Mouse (Mus musculus) left cerebral cortex, adult 2 months (tissue): ENCODE data around the gene Siglec1. TPM values are rescaled to one million over a fixed set of nuclear protein-coding genes. Genes with fewer than 3 reads are reported as not detected.
A peak's percentile ranks its signal among the peaks of the same experiment; 100 is the strongest.
"Not testable (repeated sequence)": the region's sequence is repeated elsewhere in the genome, so short reads cannot be mapped to it uniquely, and the experiment has no call there.

Experiments
- DNase-seq, 2 experiments: peaks; one replicate each; pipeline ENCODE4 v3.0.0; 2021 to 2022; ENCODE audit warnings: low spot score in 2 of 2, mixed read lengths in 1 of 2; ENCODE audit errors: extremely low spot score in 1 of 2
- H3K27ac ChIP-seq: fragments of 200-600 bp; 2 replicates; pipeline ENCODE4 v1.8.1; 2022
- H3K4me3 ChIP-seq: fragments of 200-600 bp; 2 replicates; pipeline ENCODE4 v1.8.1; 2022
- CTCF ChIP-seq: fragments of 200-600 bp; IDR thresholded peaks from 2 replicates; pipeline ENCODE4 v1.8.1; 2022; ENCODE audit warnings: antibody characterized with exemption, mild to moderate bottlenecking, moderate library complexity
- intact Hi-C: fragments of 180-260 bp; cut with DNase I; formaldehyde crosslinking; loops from one replicate; pipeline ENCODE4 v1.15.1; 2025
- total RNA-seq, 2 experiments: library from RNA; stranded (reverse); gene quantifications; 2 replicates each; pipeline ENCODE4 v1.2.3; 2021

Gene Siglec1
- total RNA-seq, 2 experiments from 2014 or later, result 0.44 to 0.45 TPM

DNA sequence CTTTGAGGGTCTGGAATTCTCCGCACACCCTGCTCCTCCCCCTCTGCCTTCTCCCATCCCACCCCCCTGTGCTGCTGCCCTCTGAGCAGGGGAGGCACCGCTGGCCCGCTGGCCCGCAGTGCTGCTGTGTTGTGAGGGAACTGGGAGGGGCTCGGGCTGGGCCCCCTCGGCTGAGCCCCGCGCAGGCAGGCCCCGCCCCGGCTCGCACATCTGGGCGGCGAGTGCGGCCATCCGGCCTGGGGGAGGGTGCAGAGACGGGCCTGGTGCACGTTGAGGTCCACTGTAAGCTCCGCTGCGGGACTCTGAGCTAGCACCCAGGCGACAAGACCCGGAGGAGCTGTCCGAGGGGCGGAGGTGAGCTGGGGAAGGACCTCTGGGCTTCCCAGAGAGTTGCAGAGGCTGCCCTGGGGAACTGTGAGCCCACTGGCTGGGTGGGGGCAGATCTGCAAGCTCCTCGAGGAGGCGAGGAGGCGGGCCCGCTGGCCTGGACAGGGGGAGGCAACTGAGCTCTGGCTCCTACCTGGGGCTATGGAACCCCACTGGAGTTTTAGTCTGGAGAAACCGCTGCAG lies 40.7 kb upstream of the Siglec1 start, which contains the start of gene Hspa12b:
Gene Hspa12b (plus strand): TSS at position 120 of the 570 bp plus-strand sequence.
- H3K4me3 ChIP-seq, result peak within 1 kb of the TSS; percentile 45
- DNase-seq, result no peak
- no peak for TF ChIP-seq CTCF
- peak within 1 kb of the TSS; percentile 69 for H3K27ac ChIP-seq
- intact Hi-C loops, result no loop called here

DNA sequence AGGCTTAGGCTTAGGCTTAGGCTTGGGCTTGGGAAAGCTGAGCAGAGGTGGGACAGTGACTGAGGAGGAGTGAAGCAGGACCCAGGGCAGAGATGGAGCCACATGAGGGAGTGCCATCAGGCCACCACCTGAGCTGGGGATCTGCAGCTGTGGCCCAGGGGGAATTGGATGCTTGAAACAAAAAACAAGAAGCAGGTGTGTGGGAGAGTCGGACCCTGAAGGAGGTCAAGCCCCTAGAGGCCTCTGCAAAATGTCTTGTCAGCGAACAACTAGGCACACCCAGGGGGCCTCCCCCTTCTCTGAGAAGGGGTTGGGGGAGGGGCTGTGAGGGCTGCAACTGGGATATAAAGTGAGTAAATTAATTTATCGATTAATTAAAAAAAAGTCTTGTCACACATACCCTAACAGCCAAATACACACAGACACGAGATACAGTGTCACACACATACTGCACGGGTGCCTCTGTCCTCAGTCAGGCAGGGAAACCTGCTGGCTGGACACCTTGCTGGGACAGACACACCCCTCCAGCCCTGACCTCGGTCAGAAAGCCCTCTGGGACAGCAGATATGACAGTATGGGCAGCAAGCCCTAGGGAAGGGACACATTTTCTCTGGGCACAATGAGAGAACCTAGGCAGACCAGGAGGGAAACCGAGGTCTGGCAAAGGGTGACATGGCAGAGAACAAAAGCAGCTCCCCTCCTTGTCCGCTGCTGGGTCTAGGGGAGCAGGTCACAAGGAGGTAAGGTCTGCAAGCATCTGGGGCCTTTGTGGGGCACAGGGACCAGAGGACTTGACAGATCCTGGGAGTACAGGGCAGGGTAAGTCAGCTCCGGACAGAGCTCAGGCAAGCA lies 39.6 kb upstream of the Siglec1 start:
- DNase-seq, result no peak
- intact Hi-C loops, result no loop called here
- H3K27ac ChIP-seq, result peak overlapping the region; percentile 61; the same call in 1 of the 2 replicates

DNA sequence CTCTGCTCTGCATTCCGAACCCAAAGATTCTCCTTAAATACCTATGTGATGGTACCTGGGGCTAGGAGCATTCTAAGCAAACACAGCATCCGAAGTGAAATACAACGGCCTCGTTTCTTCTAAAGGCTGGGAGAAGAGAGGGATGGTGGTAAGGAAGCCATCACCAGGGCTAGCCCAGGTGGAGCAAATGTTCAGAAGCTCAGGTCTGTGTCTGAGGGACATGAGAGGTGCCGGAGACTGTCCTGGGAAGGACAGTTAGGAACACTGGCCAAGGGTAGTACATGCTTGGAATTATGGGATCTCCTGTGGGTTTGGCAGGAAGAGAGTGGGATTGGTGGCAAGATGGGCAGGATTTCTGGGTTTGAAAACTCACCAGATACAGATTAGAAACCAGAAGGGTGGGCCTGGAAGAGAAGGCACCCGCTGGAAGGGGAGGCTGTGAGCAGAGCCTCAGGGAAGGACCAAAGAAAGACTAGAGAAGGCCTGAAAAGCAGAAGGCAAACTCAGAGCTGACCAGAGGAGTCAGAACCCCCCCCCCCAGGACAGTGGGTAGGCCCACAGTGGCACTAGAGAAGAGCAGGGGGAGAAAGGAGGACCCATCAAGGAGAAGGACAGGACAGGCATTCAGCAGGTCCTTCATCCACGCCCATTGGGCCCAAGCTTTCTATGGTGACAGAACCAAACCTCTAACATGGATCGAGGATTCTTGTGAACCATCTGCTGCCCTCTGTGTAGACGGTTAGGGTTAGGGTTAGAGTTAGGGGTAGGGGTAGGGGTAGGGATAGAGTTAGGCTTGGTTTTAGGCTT lies 38.8 kb upstream of the Siglec1 start:
- DNase-seq, result no peak
- intact Hi-C loops, result no loop called here
- no peak for TF ChIP-seq CTCF
- Histone ChIP-seq H3K27ac (no peak overlapping the region), H3K4me3 (no peak overlapping the region)

More for the DNA sequence above, 39.6 kb upstream of the Siglec1 start:
- no peak for TF ChIP-seq CTCF
- no peak overlapping the region for H3K4me3 ChIP-seq

DNA sequence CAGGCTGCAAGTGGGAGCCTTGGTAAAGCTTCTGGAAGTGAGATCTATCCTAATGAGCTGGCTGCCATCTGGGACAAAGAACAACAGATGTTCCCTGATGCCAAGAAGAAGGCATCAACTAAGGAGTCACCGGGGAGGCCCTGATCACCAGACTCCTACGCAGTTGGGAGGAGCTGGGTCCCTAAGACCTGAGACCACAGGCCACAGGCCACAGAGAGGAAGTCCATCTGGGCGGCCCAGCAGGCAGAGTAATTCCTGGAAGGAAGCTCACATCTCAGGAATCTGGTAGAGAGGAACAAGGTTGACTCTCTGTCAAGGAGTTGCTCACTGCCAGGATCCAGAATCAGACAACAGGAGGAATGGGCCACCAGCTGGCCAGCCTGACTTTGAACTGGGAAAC lies 37.6 kb upstream of the Siglec1 start:
- no peak overlapping the region for H3K27ac ChIP-seq
- intact Hi-C loops, result no loop called here
- TF ChIP-seq CTCF, result no peak
- H3K4me3 ChIP-seq, result no peak overlapping the region
- no peak for DNase-seq

DNA sequence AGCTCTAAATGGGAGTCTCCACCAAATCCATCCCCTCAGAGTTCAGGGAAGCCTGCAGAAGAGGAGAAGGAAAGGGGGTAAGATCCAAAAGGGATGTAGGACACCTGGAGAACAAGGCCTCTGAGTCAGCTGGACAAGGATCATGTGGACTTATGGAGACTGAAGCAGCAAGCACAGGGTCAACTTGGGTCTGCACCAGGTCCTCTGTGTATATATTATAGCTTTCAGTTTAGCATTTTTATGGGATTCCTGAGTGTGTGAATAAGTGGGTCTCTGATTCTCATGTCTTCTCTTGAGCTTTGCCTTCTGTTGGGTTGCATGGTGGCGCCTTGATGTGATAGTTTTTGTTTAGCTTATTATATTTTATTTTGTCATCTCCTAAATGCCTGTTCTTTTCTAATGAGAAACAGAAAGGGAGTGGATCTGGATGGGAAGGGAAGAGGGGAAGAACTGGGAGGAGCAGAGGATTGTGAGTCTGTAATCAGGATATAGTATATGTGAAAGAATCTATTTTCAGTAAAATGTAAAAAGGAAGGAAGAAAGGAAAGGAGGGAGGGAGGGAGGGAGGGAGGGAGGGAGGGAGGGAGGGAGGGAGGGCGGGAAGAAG lies 32.5 kb upstream of the Siglec1 start:
- intact Hi-C loops, result no loop called here
- no peak overlapping the region for H3K4me3 ChIP-seq
- no peak for TF ChIP-seq CTCF
- no peak for DNase-seq
- no peak overlapping the region for H3K27ac ChIP-seq

DNA sequence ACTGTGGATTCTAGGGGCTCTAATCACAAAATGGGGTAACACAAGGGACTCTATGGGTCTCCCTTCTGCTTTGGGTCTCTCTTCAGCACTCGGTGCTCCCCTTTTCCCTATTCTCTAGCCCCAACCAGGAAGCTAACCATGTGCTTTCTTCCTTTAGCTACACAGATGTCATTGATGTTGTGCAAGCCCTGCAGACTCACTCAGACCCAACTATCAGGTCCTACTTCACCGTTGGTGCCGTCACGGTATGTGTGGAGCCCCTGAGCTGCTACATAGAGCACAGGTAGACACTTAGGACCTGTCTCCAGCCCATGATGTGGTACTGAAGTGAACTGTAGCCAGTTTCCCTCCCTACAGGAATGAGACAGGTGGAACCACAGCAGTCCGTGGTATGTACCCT lies 19.4 kb upstream of the Siglec1 start:
- no peak for TF ChIP-seq CTCF
- H3K4me3 ChIP-seq, result no peak overlapping the region
- no peak for DNase-seq
- intact Hi-C loops, result no loop called here
- no peak overlapping the region for H3K27ac ChIP-seq

DNA sequence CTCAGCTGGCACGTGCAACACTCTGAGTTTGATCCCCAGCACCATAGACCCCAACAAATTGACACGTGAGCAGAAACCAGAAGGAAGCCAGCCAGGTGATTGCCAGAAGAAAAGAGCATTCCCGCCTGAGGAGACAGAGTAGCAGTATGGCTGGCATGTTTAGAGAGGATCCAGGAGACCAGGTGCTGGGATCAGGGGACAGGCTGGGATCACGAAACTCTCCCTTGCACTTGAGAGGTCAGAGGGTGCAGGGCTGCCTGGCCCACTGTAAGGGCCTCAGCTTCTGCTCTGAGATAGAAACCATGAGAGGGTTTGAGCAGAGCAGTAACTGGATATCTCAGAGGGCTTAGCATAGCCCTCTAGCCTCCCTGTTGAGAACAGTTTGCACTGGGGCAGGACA lies 18.5 kb upstream of the Siglec1 start:
- H3K27ac ChIP-seq, H3K4me3 ChIP-seq, intact Hi-C loops, DNase-seq: not testable (repeated sequence)

DNA sequence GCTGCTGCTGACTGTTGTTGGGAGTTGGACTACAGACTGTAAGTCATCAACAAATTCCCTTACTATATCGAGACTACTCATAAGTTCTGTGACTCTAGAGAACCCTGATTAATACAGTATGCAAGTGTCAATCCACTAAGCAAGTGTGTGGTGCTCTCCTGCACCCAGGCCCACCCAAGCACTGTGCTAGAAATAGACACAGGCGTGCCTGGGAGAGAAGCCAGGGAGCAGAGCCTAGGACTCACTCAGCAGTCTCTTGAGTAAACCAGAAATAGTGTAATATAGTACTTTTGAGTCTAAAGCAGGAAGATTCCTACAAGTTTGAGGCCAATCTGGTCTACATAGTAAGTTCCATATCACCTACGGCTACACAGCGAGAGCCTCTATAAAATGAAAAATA lies 17.5 kb upstream of the Siglec1 start:
- DNase-seq, result no peak
- intact Hi-C loops, result no loop called here
- no peak overlapping the region for H3K4me3 ChIP-seq
- no peak overlapping the region for H3K27ac ChIP-seq
- TF ChIP-seq CTCF, result no peak

DNA sequence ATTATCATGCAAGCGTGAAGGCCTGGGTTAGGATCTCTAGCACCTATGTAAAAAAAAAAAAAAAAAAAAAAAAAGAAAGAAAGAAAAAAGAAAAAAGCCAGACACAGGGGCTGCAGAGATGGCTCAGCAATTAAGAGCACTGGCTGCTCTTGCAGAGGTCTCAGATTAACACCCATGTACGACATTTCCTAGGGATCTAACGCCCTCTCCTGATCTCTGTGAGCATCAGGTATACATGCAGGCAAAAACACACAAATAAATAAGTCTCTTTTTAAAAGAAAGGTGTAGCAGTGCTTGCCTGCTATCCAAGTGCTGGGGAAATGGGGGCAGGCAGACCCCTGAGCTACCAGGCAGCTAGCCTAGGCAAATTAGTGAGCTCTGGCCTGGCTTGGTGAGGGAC lies 15.0 kb upstream of the Siglec1 start:
- no peak for DNase-seq
- intact Hi-C loops, result no loop called here
- no peak overlapping the region for H3K27ac ChIP-seq
- TF ChIP-seq CTCF, result no peak
- no peak overlapping the region for H3K4me3 ChIP-seq

DNA sequence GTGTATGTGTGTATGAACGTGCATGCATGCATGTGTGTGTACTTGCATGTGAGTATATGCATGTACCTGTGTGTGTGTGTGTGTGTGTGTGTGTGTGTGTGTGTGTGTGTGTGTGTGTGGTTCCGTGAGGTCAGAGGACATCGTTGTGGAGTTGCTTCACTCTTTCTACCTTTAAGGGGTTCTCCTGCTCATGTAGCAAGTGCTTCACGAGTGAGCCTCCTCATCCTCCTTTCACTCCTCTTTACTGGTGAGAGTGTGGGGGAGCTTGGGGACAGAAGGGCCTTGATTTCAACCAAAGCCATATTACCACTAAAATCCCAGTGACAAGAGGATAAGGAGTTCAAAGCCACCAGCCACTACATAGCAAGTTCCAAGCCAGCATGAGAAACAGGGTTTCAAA lies 10.5 kb upstream of the Siglec1 start:
- Histone ChIP-seq H3K4me3 (no peak overlapping the region), H3K27ac (no peak overlapping the region)
- intact Hi-C loops, result loop anchor here (10.0 kb wide), 1 partner anchor 418 kb away; no protein-coding TSS in a partner anchor
- TF ChIP-seq CTCF, result no peak
- DNase-seq, result no peak

DNA sequence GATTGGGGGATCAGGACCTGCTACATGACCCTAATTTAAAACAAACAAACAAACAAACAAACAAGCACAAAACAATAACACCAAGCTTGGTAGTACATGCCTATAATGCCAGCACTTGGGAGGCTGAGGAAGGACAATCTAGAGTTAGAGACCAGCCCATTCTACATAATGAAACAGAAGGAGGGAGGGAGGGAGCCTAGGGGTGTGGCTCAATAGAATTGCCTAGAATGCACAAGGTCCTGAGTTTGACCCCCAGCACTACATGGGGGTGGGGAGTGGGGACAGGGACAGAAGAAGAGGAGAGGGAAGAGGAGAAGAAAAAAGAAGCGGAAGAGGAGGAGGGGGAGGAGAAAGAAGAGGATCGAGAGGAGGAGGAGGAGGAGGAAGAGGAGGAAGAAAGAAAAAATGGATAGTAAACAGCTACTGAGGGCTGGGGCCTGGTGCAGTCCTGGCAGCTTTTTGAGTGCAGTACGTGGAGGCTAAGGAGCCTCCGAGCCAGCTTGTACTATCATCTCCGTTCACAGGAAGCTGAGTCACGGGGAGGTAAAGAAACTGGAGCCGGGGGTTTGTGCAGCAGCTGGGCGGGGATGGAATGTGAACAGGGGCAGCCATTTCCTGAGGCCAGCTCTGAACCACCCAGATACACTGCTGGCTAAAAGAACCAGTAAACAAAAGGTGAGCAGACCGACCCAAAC lies 9.7 kb upstream of the Siglec1 start:
- H3K27ac ChIP-seq, result peak overlapping the region; percentile 1; the same call in 1 of the 2 replicates
- intact Hi-C loops, result loop anchor here (10.0 kb wide), 1 partner anchor 419 kb away; no protein-coding TSS in a partner anchor
- no peak overlapping the region for H3K4me3 ChIP-seq
- TF ChIP-seq CTCF, result no peak
- DNase-seq, result no peak
